Mouse (Mus musculus): ENCODE data around the gene Slc27a5. TPM values are rescaled to one million over a fixed set of nuclear protein-coding genes. Genes with fewer than 3 reads are reported as not detected.

The Slc27a5 gene
- polyA plus RNA-seq, 1 experiment from 2014 or later, result 0.26 TPM

DNA sequence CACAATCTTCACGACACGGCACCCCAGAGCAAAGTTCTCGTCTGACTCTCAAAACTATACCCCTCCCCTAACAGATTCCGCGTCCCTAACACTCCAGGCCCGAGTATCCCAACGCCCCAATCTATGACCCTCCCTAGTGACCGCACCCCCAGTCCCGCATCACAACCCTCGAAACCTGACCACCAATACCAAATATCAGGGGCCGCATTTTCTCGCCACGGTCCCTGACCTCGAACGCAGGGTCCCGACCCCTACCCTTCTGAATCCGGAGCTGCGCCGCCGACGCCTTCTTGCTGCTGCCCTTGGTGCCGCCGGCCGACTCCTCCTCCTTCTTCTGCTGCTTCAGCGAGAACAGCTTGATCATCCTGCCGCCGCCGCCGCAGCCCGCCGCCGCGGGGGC, 39.4 kb upstream of the Slc27a5 start:
- in situ Hi-C loops (cut with MboI; ENCODE audit: low pct_unique_long_range_greater_than_20kb), result no loop called here
- no peak for DNase-seq (ENCODE audit: low read depth, low spot score)
- H3K27me3 ChIP-seq, result no peaks in the 10 kb centered on the region
- ChIA-PET POLR2A (interaction anchor here (1.7 kb wide), 1 partner anchor 9 kb away, joined by 8 read pairs; no protein-coding TSS in a partner anchor), CTCF (no interaction called here)
- no peak for TF ChIP-seq CTCF (IDR thresholded peaks at IDR 0.05)
- ATAC-seq, result peak; percentile 1

DNA sequence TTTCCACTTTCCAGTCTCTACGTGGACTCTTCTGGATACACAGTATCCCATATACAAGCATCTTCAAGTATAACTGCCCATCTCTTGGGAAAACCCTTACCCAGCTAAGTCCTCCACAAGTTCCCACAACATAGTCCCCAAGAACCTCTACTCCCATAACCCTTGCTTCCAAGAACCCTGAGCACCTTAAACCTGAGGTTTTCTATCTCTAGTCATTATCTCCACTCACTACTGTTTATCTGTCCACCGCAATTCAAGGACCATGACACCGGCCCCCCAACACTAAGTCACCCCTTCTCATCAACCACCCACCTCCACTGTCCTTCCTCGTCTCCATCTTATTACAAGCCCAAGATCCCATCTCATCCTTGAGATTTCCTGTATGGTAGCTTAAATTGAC, 38.8 kb upstream of the Slc27a5 start:
- POLR2A ChIA-PET, result interaction anchor here (1.2 to 1.7 kb wide), 2 partner anchors 9 to 17 kb away, joined by 3 to 8 read pairs; no protein-coding TSS in a partner anchor
- TF ChIP-seq CTCF (IDR thresholded peaks at IDR 0.05), result no peak
- no peaks in the 10 kb centered on the region for H3K27me3 ChIP-seq
- in situ Hi-C loops (cut with MboI; ENCODE audit: low pct_unique_long_range_greater_than_20kb), result no loop called here
- CTCF ChIA-PET, result no interaction called here
- DNase-seq (ENCODE audit: low read depth, low spot score), result no peak
- ATAC-seq, result no peak

DNA sequence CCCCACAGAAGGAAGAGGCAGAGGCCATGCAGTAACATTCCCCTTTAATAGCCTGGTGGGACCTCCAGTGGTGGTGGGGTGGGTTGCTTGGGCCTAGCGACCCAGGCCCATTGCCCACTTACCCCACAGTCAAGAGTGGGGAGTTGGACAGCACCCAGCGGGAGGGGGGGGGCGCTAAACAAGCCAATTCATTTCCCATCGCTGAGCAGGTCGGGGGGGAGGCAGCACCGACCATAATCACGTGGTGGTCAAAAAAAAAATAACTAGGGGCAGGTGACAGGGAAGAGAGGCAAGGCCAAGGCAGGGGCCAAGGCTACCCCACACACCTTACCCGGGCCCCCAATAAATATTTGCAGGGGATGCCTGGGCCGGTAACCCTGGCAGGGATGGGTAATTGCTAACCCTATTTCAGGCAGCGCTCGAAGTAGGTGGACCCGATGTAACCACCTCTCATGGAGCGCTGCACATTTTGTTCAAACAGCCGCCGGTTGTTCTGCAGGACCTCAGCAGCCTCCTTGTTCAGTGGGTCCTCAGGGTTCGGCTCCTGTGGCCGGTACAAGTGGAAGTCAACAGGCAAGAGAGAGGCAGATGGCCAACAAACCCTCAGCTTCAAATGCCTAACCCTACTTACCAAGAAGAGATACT, 37.3 kb upstream of the Slc27a5 start:
- no peaks in the 10 kb centered on the region for H3K27me3 ChIP-seq
- ChIA-PET POLR2A (no interaction called here), CTCF (interaction anchor here (0.9 kb wide), 1 partner anchor 10 kb away, joined by 3 read pairs; no protein-coding TSS in a partner anchor)
- no peak for TF ChIP-seq CTCF (IDR thresholded peaks at IDR 0.05)
- in situ Hi-C loops (cut with MboI; ENCODE audit: low pct_unique_long_range_greater_than_20kb), result no loop called here
- ATAC-seq, result no peak
- DNase-seq (ENCODE audit: low read depth, low spot score), result no peak

DNA sequence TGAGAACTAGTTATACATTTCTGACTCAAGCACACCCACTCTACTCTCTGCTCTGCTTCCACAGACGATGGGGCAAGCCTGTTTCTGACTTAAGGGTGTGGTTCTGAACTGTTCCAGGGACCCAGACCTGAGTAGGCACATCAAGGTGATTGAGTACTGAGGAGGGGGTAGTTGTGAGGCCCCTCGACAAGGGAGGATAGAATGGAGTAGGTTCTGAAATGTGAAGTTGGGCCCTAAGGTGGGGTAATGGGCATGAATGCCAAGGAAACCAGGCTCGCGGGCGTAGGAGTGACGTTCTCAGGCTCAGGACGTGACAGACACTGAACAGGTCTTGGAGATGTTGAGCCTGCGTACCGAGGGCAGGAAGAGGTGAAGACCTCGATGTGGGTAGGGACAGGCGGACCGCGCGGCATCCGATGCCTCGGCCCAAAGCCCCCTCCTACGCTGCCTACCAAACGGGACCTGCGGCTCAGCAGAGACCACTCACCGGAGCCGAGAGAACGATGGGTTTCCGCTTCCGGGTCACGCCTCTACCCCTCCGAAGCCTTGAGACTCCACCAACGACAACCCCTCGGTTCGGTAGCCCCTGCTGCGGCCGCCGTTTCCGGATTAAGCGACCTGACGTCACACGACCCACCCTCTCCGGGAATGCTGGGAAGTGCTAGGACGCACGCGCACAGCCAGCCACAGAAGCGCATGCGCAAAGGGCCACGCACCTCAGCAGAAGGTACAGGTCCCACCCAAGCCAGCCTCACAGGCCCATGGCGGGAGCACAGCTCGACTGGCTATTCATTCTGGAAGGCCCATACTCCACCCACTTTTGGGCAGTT, 36.4 kb upstream of the Slc27a5 start, which contains the start of gene Chmp2a:
Gene Chmp2a (minus strand): TSS at position 660 of the 830 bp plus-strand sequence.
- POLR2A ChIA-PET, result no interaction called here
- H3K27me3 ChIP-seq, result no peaks in the 10 kb centered on the region
- ATAC-seq, result peak; percentile 64
- TF ChIP-seq CTCF (IDR thresholded peaks at IDR 0.05), result no peak
- DNase-seq (ENCODE audit: low read depth, low spot score), result no peak
- in situ Hi-C loops (cut with MboI; ENCODE audit: low pct_unique_long_range_greater_than_20kb), result no loop called here
- CTCF ChIA-PET, result interaction anchor here (0.9 kb wide), 1 partner anchor 9 kb away, joined by 3 read pairs; no protein-coding TSS in a partner anchor

DNA sequence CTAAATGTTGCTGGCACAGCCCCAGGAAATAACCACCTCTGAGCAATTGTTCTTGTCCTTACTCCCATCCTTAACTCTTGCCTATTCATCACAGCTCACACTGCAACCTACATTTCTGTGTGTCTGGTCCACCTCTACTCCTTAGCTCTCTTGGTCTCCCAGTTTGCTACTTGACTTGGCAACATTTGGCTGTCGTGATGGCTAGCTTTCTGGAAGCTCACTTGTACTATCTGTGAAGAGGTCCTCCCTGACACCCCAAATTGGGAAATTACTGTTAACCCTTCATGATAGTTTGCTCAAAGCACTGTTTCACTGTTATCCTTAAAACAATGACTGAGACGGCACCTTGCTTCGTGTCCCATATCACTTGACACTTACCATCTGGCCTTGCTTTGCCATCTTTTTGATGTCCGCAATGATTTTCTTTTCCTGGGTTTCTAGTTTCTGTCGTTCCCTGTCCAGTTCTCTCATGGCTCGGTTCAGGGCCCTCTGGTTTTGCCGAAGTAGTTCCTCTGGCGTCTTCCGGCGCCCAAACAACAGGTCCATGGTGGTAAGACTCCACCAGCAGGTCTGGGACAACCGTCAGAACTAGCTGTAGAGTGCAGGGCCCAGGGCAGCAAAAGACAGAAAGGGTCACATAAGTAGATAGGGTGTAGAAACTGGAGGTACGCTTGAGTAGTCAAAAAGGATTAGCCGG, 35.6 kb upstream of the Slc27a5 start:
- in situ Hi-C loops (cut with MboI; ENCODE audit: low pct_unique_long_range_greater_than_20kb), result no loop called here
- no peak for ATAC-seq

DNA sequence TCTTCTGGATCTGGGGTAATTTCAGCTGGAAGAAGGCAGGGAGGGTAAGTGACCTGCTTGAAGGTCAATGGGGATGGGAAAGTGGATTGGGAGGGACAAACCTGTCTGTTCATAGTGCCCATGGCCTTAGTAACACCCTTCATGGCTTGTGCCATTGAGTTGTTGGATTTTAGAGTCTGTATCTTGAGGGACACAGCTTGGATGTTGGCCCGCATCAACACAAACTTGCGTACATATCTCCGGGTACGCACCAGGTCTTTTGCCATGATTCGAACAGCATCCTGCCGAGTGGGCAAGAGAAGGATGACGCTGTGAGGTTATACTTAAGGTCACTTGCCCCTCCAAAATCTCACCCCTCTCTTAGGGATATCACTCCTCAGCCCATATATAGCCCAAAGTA, 34.5 kb upstream of the Slc27a5 start:
- ChIA-PET CTCF (no interaction called here), POLR2A (no interaction called here)
- no peak for DNase-seq (ENCODE audit: low read depth, low spot score)
- no peak for TF ChIP-seq CTCF (IDR thresholded peaks at IDR 0.05)
- H3K27me3 ChIP-seq, result no peaks in the 10 kb centered on the region
- in situ Hi-C loops (cut with MboI; ENCODE audit: low pct_unique_long_range_greater_than_20kb), result no loop called here
- no peak for ATAC-seq

More for the DNA sequence above, 35.6 kb upstream of the Slc27a5 start:
- CTCF ChIA-PET, result no interaction called here
- no peak for DNase-seq (ENCODE audit: low read depth, low spot score)
- no peak for TF ChIP-seq CTCF (IDR thresholded peaks at IDR 0.05)
- POLR2A ChIA-PET, result no interaction called here
- no peaks in the 10 kb centered on the region for H3K27me3 ChIP-seq

DNA sequence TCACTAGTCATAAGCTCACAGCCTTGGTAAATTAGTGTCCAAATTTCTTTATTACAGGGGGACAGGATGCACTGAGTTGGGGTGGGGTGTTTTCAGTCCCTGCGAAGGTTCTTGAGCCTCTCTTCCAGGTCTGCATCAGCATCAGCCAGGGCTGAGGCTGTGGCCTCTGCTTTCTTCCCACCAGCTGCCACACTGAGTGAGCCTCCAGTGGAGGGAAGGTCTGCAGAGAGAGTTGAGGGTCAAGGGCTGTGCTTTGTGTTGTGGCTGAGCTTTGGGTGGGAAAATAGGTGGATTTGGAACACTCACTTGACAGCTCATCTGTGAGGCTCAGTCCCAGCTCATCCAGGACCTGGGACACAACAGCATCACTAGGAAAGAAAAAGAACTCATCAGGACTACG, 34.0 kb upstream of the Slc27a5 start:
- TF ChIP-seq CTCF (IDR thresholded peaks at IDR 0.05), result no peak
- CTCF ChIA-PET, result no interaction called here
- no peaks in the 10 kb centered on the region for H3K27me3 ChIP-seq
- no peak for DNase-seq (ENCODE audit: low read depth, low spot score)
- no peak for ATAC-seq
- POLR2A ChIA-PET, result no interaction called here
- in situ Hi-C loops (cut with MboI; ENCODE audit: low pct_unique_long_range_greater_than_20kb), result no loop called here

DNA sequence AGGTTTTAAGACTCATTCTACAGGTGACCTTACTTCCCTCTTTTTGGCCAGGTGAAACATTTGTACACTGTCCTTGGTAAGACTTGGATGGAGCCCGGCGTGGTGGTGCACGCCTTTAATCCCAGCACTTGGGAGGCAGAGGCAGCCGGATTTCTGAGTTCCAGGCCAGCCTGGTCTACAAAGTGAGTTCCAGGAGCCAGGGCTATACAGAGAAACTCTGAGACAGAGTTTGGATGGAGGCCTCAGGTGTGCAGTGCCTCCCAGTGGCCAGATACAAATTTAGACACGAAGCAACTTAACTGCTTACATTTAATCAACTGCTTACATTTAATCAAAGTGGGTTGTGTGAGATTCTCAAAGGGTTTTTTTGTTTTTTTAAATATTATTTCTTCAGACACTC, 33.1 kb upstream of the Slc27a5 start:
- no peak for TF ChIP-seq CTCF (IDR thresholded peaks at IDR 0.05)
- no peaks in the 10 kb centered on the region for H3K27me3 ChIP-seq
- in situ Hi-C loops (cut with MboI; ENCODE audit: low pct_unique_long_range_greater_than_20kb), result no loop called here
- DNase-seq (ENCODE audit: low read depth, low spot score), result no peak
- ChIA-PET CTCF (interaction anchor here (3.4 kb wide), 1 partner anchor 21 kb away, joined by 11 read pairs; the partner anchor contains the start of gene Zbtb45), POLR2A (no interaction called here)
- no peak for ATAC-seq

DNA sequence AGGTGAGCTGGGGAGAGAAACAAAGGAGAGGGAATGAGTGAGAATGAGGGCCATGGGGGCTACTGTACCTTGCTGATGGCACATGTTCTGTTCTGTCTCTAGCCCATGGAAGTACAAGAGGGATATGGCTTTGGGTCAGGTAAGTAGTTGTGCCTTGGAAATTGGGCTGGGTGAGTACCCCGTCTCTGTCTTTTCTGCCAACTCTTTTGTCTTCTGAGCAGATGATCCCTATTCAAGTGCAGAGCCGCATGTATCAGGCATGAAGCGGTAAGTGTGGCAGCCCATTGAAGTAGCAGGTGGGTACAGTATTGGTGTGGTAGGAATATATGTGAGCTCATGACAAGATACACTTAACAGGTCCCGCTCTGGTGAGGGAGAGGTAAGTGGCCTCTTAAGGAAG, 31.0 kb upstream of the Slc27a5 start:
- ATAC-seq (no peak), DNase-seq (ENCODE audit: low read depth, low spot score) (no peak)
- H3K27me3 ChIP-seq, result no peaks in the 10 kb centered on the region
- no peak for TF ChIP-seq CTCF (IDR thresholded peaks at IDR 0.05)
- POLR2A ChIA-PET, result interaction anchor here (1.6 to 2.6 kb wide), 2 partner anchors 8 to 19 kb away, joined by 4 to 8 read pairs; partner anchors contain the start of gene Zbtb45
- in situ Hi-C loops (cut with MboI; ENCODE audit: low pct_unique_long_range_greater_than_20kb), result no loop called here
- CTCF ChIA-PET, result interaction anchor here (3.4 kb wide), 1 partner anchor 19 kb away, joined by 11 read pairs; the partner anchor contains the start of gene Zbtb45

DNA sequence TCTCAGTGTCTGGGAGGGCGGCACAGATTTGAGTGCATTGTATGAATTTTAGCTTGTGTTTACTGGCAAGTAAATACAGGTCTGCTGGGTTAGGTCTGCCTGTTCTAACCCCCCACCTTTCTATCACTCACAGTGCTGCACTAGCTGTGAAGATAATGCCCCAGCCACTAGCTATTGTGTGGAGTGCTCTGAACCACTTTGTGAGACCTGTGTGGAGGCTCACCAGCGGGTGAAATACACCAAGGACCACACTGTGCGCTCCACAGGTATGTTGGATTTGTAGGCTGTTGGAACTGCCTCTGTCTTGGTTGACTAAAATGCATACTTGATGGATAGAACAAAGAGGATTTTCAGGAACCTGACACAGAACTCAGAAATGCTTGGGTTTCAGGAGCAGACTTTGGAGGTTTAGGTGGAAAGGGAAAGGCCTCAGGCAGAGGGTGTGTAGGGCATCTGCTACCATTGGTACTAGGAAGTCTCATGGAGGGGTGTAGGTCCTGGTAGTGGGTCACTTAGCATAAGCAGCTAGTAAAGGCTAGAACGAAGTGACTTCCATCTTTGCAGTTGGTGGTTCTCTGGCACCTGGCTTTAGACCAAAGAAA, 27.6 kb upstream of the Slc27a5 start:
- no peak for DNase-seq (ENCODE audit: low read depth, low spot score)
- no peaks in the 10 kb centered on the region for H3K27me3 ChIP-seq
- TF ChIP-seq CTCF (IDR thresholded peaks at IDR 0.05), result no peak
- ChIA-PET POLR2A (interaction anchor here (0.8 to 2.5 kb wide), 2 partner anchors 13 to 15 kb away, joined by 3 to 8 read pairs; partner anchors contain the start of gene Ube2m), CTCF (interaction anchor here (0.8 kb wide), 1 partner anchor 9 kb away, joined by 3 read pairs; the partner anchor contains the start of gene Chmp2a)
- ATAC-seq, result no peak
- in situ Hi-C loops (cut with MboI; ENCODE audit: low pct_unique_long_range_greater_than_20kb), result no loop called here

Data from Patski (cell line).